Mouse (Mus musculus): ENCODE data around the gene Msh4. TPM values are rescaled to one million over a fixed set of nuclear protein-coding genes. Genes with fewer than 3 reads are reported as not detected.
A peak's percentile ranks its signal among the peaks of the same experiment; 100 is the strongest.

The Msh4 gene
- polyA plus RNA-seq, 2 experiments = 0.04 to 0.05 TPM

GRCm38 (mm10) chr3:153888141-153888540, 17.8 kb downstream of the Msh4 start:
- DNase-seq (ENCODE audit: low read depth in 3 of 3, low spot score in 3 of 3) = no peak
- ATAC-seq (ENCODE audit: insufficient read depth) = peak; percentile 88
- no peak for TF ChIP-seq CTCF (IDR thresholded peaks at IDR 0.05; ENCODE audit: low read depth)
- no peak for TF ChIP-seq EP300 (IDR thresholded peaks at IDR 0.05; ENCODE audit: low read depth)

GRCm38 (mm10) chr3:153886296-153886695, 19.6 kb downstream of the Msh4 start:
- no peaks in the 10 kb centered on the region for H3K9me3 ChIP-seq (ENCODE audit: control insufficient read depth, low read length)
- TF ChIP-seq EP300 (IDR thresholded peaks at IDR 0.05; ENCODE audit: low read depth) (no peak), CTCF (IDR thresholded peaks at IDR 0.05; ENCODE audit: low read depth) (peak; percentile 60)
- no peak overlapping the region for H3K9ac ChIP-seq (replicated peaks)
- ATAC-seq (ENCODE audit: insufficient read depth) (peak; percentile 55; the same call in 1 of the 2 replicates), DNase-seq (ENCODE audit: low read depth in 3 of 3, low spot score in 3 of 3) (no peak)
- H3K4me1 ChIP-seq (replicated peaks; ENCODE audit: control insufficient read depth in 2 of 2, insufficient read depth in 2 of 2, low read length in 1 of 2) = peaks cover 16 to 17% of the 10 kb centered on the region in 2 experiments
- H3K4me2 ChIP-seq (ENCODE audit: low read depth) = no peak overlapping the region
- no peak overlapping the region for H3K4me3 ChIP-seq (ENCODE audit: insufficient read depth in 1 of 2, low read depth in 2 of 2, low read length in 2 of 2)
- H3K36me3 ChIP-seq (replicated peaks; ENCODE audit: control insufficient read depth, insufficient read depth, low read depth) = no peaks in the 10 kb centered on the region
- H3K27me3 ChIP-seq (ENCODE audit: control insufficient read depth, insufficient read depth, low read length) = no peaks in the 10 kb centered on the region
- no peak overlapping the region for H3K27ac ChIP-seq

More at GRCm38 (mm10) chr3:153888141-153888540, 17.8 kb downstream of the Msh4 start:
- 21% methylated on average over 6 of the region's 6 CpGs for WGBS (ENCODE audit: insufficient replicate concordance)
- Histone ChIP-seq H3K4me1 (replicated peaks; ENCODE audit: control insufficient read depth in 2 of 2, insufficient read depth in 2 of 2, low read length in 1 of 2) (peaks cover 16 to 17% of the 10 kb centered on the region in 2 experiments), H3K36me3 (replicated peaks; ENCODE audit: control insufficient read depth, insufficient read depth, low read depth) (no peaks in the 10 kb centered on the region), H3K27ac (no peak overlapping the region), H3K4me2 (ENCODE audit: low read depth) (peak overlapping the region; percentile 13), H3K9me3 (ENCODE audit: control insufficient read depth, low read length) (no peaks in the 10 kb centered on the region), H3K9ac (replicated peaks) (no peak overlapping the region), H3K27me3 (ENCODE audit: control insufficient read depth, insufficient read depth, low read length) (no peaks in the 10 kb centered on the region), H3K4me3 (ENCODE audit: insufficient read depth in 1 of 2, low read depth in 2 of 2, low read length in 2 of 2) (no peak overlapping the region)

GRCm38 (mm10) chr3:153871396-153871795, 34.5 kb downstream of the Msh4 start:
- H3K9me3 ChIP-seq (ENCODE audit: control insufficient read depth, low read length) = no peaks in the 10 kb centered on the region
- TF ChIP-seq CTCF (IDR thresholded peaks at IDR 0.05; ENCODE audit: low read depth) (no peak), EP300 (IDR thresholded peaks at IDR 0.05; ENCODE audit: low read depth) (no peak)
- H3K27ac ChIP-seq = no peak overlapping the region
- H3K4me3 ChIP-seq (ENCODE audit: insufficient read depth in 1 of 2, low read depth in 2 of 2, low read length in 2 of 2) = no peak overlapping the region
- ATAC-seq (ENCODE audit: insufficient read depth) (no peak), DNase-seq (ENCODE audit: low read depth in 3 of 3, low spot score in 3 of 3) (no peak)
- 70% methylated on average over 5 of the region's 5 CpGs for WGBS (ENCODE audit: insufficient replicate concordance)
- no peak overlapping the region for H3K9ac ChIP-seq (replicated peaks)
- H3K36me3 ChIP-seq (replicated peaks; ENCODE audit: control insufficient read depth, insufficient read depth, low read depth) = no peaks in the 10 kb centered on the region
- H3K4me1 ChIP-seq (replicated peaks; ENCODE audit: control insufficient read depth in 2 of 2, insufficient read depth in 2 of 2, low read length in 1 of 2) = no peaks in the 10 kb centered on the region
- no peaks in the 10 kb centered on the region for H3K27me3 ChIP-seq (ENCODE audit: control insufficient read depth, insufficient read depth, low read length)
- H3K4me2 ChIP-seq (ENCODE audit: low read depth) = no peak overlapping the region

- H3K9me3 ChIP-seq (ENCODE audit: control insufficient read depth, low read length) = no peaks in the 10 kb centered on the region
- DNase-seq (ENCODE audit: low read depth in 3 of 3, low spot score in 3 of 3) (no peak), ATAC-seq (ENCODE audit: insufficient read depth) (no peak)
- H3K36me3 ChIP-seq (replicated peaks; ENCODE audit: control insufficient read depth, insufficient read depth, low read depth) = no peaks in the 10 kb centered on the region
- no peak overlapping the region for H3K27ac ChIP-seq
- no peak overlapping the region for H3K4me2 ChIP-seq (ENCODE audit: low read depth)
- peak; percentile 49 for TF ChIP-seq CTCF (IDR thresholded peaks at IDR 0.05; ENCODE audit: low read depth)
- TF ChIP-seq EP300 (IDR thresholded peaks at IDR 0.05; ENCODE audit: low read depth) = no peak
- H3K9ac ChIP-seq (replicated peaks) = no peak overlapping the region
- no peaks in the 10 kb centered on the region for H3K27me3 ChIP-seq (ENCODE audit: control insufficient read depth, insufficient read depth, low read length)
- H3K4me3 ChIP-seq (ENCODE audit: insufficient read depth in 1 of 2, low read depth in 2 of 2, low read length in 2 of 2) = no peak overlapping the region
- peaks cover 0 to 4% of the 10 kb centered on the region in 2 experiments; a peak in 1 of 4 replicates for H3K4me1 ChIP-seq (replicated peaks; ENCODE audit: control insufficient read depth in 2 of 2, insufficient read depth in 2 of 2, low read length in 1 of 2)
- 72% methylated on average over 14 of the region's 14 CpGs for WGBS (ENCODE audit: insufficient replicate concordance)
These were observed 38.5 kb downstream of the Msh4 start for GRCm38 (mm10) chr3:153867149-153868136.
